Mouse (Mus musculus) midbrain, embryonic 16.5 days (tissue): ENCODE results near the gene Mansc1. TPM values are rescaled to one million over a fixed set of nuclear protein-coding genes. Genes with fewer than 3 reads are reported as not detected.

Experiments
- ATAC-seq: fragments of 200-750 bp; cut with Nextera tagmentation; 2 replicates; pipeline ENCODE4 v1.8.0; 2017; ENCODE audit warnings: moderate TSS enrichment
- H3K27ac ChIP-seq: fragments of 300-500 bp; sonication (generic); 2 replicates; pipeline ENCODE4 v1.5.1; 2014; ENCODE audit warnings: mild to moderate bottlenecking, low read length, mixed read lengths
- H3K27me3 ChIP-seq: fragments of 300-500 bp; sonication (generic); 2 replicates; pipeline ENCODE4 v1.6.1; 2014; ENCODE audit warnings: low read depth, low read length, mixed read lengths; ENCODE audit not compliant: control insufficient read depth, insufficient read depth
- H3K36me3 ChIP-seq: fragments of 300-500 bp; sonication (generic); 2 replicates; pipeline ENCODE4 v1.6.1; 2014; ENCODE audit warnings: mild to moderate bottlenecking, low read length, moderate library complexity, mixed read lengths; ENCODE audit not compliant: control insufficient read depth, insufficient read depth
- H3K4me1 ChIP-seq: fragments of 300-500 bp; sonication (generic); 2 replicates; pipeline ENCODE4 v1.6.1; 2014; ENCODE audit warnings: mild to moderate bottlenecking, low read length, mixed read lengths; ENCODE audit not compliant: control insufficient read depth, insufficient read depth
- H3K4me2 ChIP-seq: fragments of 300-500 bp; sonication (generic); 2 replicates; pipeline ENCODE4 v1.6.1; 2014; ENCODE audit warnings: mild to moderate bottlenecking, low read length, mixed read lengths
- H3K4me3 ChIP-seq: fragments of 300-500 bp; sonication (generic); 2 replicates; pipeline ENCODE4 v1.5.1; 2014; ENCODE audit warnings: low read depth, mild to moderate bottlenecking, low read length, moderate library complexity, mixed read lengths
- H3K9ac ChIP-seq: fragments of 300-500 bp; sonication (generic); 2 replicates; pipeline ENCODE4 v1.6.1; 2014; ENCODE audit warnings: low read depth, low read length, mixed read lengths
- H3K9me3 ChIP-seq: fragments of 300-500 bp; sonication (generic); replicated peaks from 2 replicates; pipeline ENCODE4 v1.6.1; 2014; ENCODE audit warnings: mild to moderate bottlenecking, low read length, mixed read lengths; ENCODE audit not compliant: control insufficient read depth, poor library complexity, severe bottlenecking
- WGBS: fragments of 180-500 bp; shearing (Covaris S2); extraction: QIAGEN DNeasy Blood & Tissue Kit; methylation state at CpG from one replicate; pipeline ENCODE4 v1.1.7; 2014; 5-methylcytosine and 5-hydroxymethylcytosine counted together
- polyA plus RNA-seq: library from polyadenylated mRNA; unstranded; fragments of >200 nt; fragmentation: Nextera tagmentation; extraction: Ambion mirVana; gene quantifications from 2 replicates; pipeline ENCODE4 v1.2.1, GENCODE M21; 2015

Gene Mansc1
- polyA plus RNA-seq, 1 experiment from 2014 or later: 1.0 TPM

- Histone ChIP-seq H3K9ac (no peak overlapping the region), H3K27ac (no peak overlapping the region), H3K4me1 (no peaks in the 10 kb centered on the region), H3K36me3 (no peaks in the 10 kb centered on the region), H3K27me3 (no peaks in the 10 kb centered on the region), H3K9me3 (no peaks in the 10 kb centered on the region), H3K4me3 (no peak overlapping the region), H3K4me2 (no peak overlapping the region)
- 90% methylated on average over 20 of the region's 21 CpGs for WGBS
- no peak for ATAC-seq
These were observed 37.5 kb downstream of the Mansc1 start for GRCm38 (mm10) chr6:134594569-134595442.

DNA sequence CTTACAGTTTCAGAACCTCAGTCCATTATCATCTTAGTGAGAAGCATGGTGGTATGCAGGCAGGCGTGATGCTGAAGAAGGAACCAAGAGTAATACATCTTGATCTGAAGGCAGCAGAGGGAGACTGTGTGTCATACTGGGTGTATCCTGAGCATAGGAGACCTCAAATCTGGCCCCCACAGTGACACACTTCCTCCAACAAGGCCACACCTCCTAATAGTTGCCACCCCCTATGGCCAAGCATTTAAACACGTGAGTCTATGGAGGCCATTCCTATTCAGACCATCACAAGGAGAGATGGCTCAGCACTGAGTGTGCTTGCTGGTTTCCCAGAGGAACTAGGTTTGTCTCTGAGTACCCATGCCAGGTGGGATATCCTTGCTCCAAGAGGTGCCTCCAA lies 40.7 kb downstream of the Mansc1 start:
- Histone ChIP-seq H3K4me3 (no peak overlapping the region), H3K27ac (no peak overlapping the region), H3K36me3 (no peaks in the 10 kb centered on the region), H3K4me2 (no peak overlapping the region), H3K9ac (no peak overlapping the region), H3K4me1 (no peaks in the 10 kb centered on the region), H3K9me3 (no peaks in the 10 kb centered on the region), H3K27me3 (no peaks in the 10 kb centered on the region)
- ATAC-seq: no peak
- 83% methylated on average over 2 of the region's 2 CpGs for WGBS

GRCm38 (mm10) chr6:134586241-134586640 lies 46.0 kb downstream of the Mansc1 start:
- Histone ChIP-seq H3K9me3 (no peaks in the 10 kb centered on the region), H3K4me3 (no peak overlapping the region), H3K27me3 (no peaks in the 10 kb centered on the region), H3K9ac (no peak overlapping the region), H3K4me2 (no peak overlapping the region), H3K36me3 (no peaks in the 10 kb centered on the region), H3K4me1 (no peaks in the 10 kb centered on the region), H3K27ac (no peak overlapping the region)
- 77% methylated on average over 5 of the region's 5 CpGs for WGBS
- ATAC-seq: no peak

GRCm38 (mm10) chr6:134584616-134585015 lies 47.7 kb downstream of the Mansc1 start:
- Histone ChIP-seq H3K27me3 (no peaks in the 10 kb centered on the region), H3K4me2 (no peak overlapping the region), H3K4me1 (no peaks in the 10 kb centered on the region), H3K27ac (no peak overlapping the region), H3K9me3 (no peaks in the 10 kb centered on the region; the same call in 1 of the 2 replicates), H3K4me3 (no peak overlapping the region), H3K9ac (no peak overlapping the region), H3K36me3 (no peaks in the 10 kb centered on the region)
- 95% methylated on average over 2 of the region's 2 CpGs for WGBS
- ATAC-seq: no peak

- 23% methylated on average over 5 of the region's 5 CpGs for WGBS
- no peak overlapping the region for H3K4me3 ChIP-seq
These were observed 50.2 kb downstream of the Mansc1 start for GRCm38 (mm10) chr6:134582110-134582509.

GRCm38 (mm10) chr6:134579506-134579905 lies 52.8 kb downstream of the Mansc1 start:
- no peak for ATAC-seq
- H3K36me3 ChIP-seq: no peaks in the 10 kb centered on the region
- no peak overlapping the region for H3K27ac ChIP-seq
- no peaks in the 10 kb centered on the region; the same call in 1 of the 2 replicates for H3K9me3 ChIP-seq
- H3K4me2 ChIP-seq: no peak overlapping the region
- H3K27me3 ChIP-seq: no peaks in the 10 kb centered on the region
- H3K9ac ChIP-seq: no peak overlapping the region
- H3K4me3 ChIP-seq: no peak overlapping the region
- no peaks in the 10 kb centered on the region for H3K4me1 ChIP-seq
- 92% methylated on average over 4 of the region's 4 CpGs for WGBS

More at GRCm38 (mm10) chr6:134582110-134582509, 50.2 kb downstream of the Mansc1 start:
- no peak overlapping the region for H3K27ac ChIP-seq
- H3K9ac ChIP-seq: no peak overlapping the region
- no peak for ATAC-seq
- H3K4me1 ChIP-seq: no peaks in the 10 kb centered on the region
- H3K4me2 ChIP-seq: no peak overlapping the region
- no peaks in the 10 kb centered on the region for H3K36me3 ChIP-seq
- H3K27me3 ChIP-seq: no peaks in the 10 kb centered on the region
- no peaks in the 10 kb centered on the region; the same call in 1 of the 2 replicates for H3K9me3 ChIP-seq

GRCm38 (mm10) chr6:134578039-134578438 lies 54.2 kb downstream of the Mansc1 start:
- no peaks in the 10 kb centered on the region for H3K4me1 ChIP-seq
- no peaks in the 10 kb centered on the region for H3K36me3 ChIP-seq
- H3K9ac ChIP-seq: no peak overlapping the region
- no peaks in the 10 kb centered on the region; the same call in 1 of the 2 replicates for H3K9me3 ChIP-seq
- ATAC-seq: no peak
- no peak overlapping the region for H3K27ac ChIP-seq
- 58% methylated on average over 6 of the region's 6 CpGs for WGBS
- no peaks in the 10 kb centered on the region for H3K27me3 ChIP-seq
- H3K4me2 ChIP-seq: no peak overlapping the region
- no peak overlapping the region for H3K4me3 ChIP-seq

GRCm38 (mm10) chr6:134575288-134575741 lies 57.0 kb downstream of the Mansc1 start:
- Histone ChIP-seq H3K9ac (no peak overlapping the region), H3K36me3 (no peaks in the 10 kb centered on the region), H3K9me3 (no peaks in the 10 kb centered on the region; the same call in 1 of the 2 replicates), H3K4me2 (no peak overlapping the region), H3K4me3 (no peak overlapping the region), H3K27me3 (no peaks in the 10 kb centered on the region; the same call in 1 of the 2 replicates), H3K4me1 (no peaks in the 10 kb centered on the region), H3K27ac (no peak overlapping the region)
- WGBS: 78% methylated on average over 3 of the region's 3 CpGs
- no peak for ATAC-seq

DNA sequence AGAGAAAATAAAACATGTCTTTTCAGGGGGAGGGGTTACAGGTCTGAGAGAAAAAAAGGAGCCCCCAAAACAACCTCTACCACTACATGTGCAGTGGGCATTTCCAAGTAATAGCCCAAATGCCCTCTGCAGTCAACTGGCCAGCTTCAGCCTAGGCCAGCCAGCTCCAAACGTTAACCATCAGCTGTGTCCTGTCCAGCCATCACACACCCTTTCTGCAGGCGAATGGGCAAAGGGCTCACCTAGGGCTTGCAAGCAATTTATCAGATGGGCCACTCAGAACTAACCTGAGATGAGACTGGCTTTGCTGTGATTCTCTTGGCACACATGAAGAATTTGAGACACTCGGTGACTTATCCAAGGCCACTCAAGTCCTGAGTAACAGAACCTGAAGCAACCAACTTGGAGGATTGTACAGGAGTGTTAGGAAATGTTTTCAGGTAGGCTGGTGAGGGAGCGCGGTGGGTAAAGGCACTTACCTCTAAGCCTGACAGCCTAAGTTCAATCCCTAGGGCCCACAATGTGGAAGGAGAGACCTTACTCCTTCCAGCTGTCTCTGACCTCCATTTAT lies 64.2 kb downstream of the Mansc1 start:
- WGBS: 75% methylated on average over 5 of the region's 5 CpGs

More for the DNA sequence above, 64.2 kb downstream of the Mansc1 start:
- Histone ChIP-seq H3K4me3 (no peak overlapping the region), H3K9ac (no peak overlapping the region), H3K4me2 (no peak overlapping the region), H3K36me3 (no peaks in the 10 kb centered on the region), H3K4me1 (peaks cover 15% of the 10 kb centered on the region), H3K27ac (no peak overlapping the region), H3K9me3 (no peaks in the 10 kb centered on the region), H3K27me3 (no peaks in the 10 kb centered on the region; the same call in 1 of the 2 replicates)
- ATAC-seq: no peak
